Mouse (Mus musculus): ENCODE measurements around the gene Farp1.

Farp1 gene

DNA sequence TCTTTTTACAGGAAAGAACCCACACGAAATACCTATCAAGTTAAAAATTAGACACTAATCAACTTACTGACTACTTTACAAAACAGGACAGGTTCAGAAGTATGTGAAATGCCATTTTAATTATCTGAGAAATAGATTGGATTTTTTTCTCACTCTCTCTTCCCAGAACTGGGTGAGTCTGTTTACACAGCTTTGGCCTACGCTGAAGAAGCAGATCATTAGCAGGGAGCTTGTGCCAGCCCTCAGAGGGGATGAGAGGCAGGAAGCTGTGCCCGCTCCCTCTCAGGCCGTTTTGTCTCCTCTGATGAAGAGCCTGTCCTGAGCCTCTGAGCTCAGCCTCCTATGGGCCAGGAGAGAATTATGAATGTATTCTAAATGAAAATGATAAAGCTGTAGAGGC, 216.7 kb downstream of the Farp1 start:
- POLR2A ChIA-PET = interaction anchor here in 2 of 4 experiments (0.9 to 1.5 kb wide), 3 partner anchors 11 to 135 kb away, joined by 3 read pairs; no protein-coding TSS in a partner anchor
- CTCF ChIA-PET = interaction anchor here in 1 of 4 experiments (1.3 kb wide), 1 partner anchor 8 kb away, joined by 3 read pairs; no protein-coding TSS in a partner anchor

DNA sequence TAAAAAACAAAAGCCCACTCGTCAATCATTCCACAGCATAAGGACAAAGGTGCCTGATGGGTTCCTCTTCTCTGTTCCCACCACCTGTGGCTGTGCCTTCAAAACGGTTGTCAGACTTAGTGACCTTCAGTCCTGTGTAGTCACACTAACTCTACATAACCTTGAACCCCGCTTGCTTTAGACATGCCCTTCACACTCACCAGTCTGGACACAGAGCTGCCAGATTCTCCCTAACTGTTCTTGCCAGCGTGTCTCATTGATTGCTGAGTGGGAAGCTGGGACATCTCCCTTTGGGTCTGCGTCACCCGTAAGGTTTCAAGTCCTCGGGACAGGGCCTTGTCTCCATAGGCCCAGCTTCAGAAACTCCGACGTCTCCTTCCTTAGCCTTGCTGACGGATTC, 217.5 kb downstream of the Farp1 start:
- ChIA-PET POLR2A (interaction anchor here in 3 of 4 experiments (0.5 to 1.5 kb wide), 8 partner anchors 10 to 172 kb away, joined by 3 to 6 read pairs (median 3); no protein-coding TSS in a partner anchor), CTCF (interaction anchor here in 1 of 4 experiments (0.6 to 0.7 kb wide), 2 partner anchors 27 to 185 kb away, joined by 3 to 5 read pairs; no protein-coding TSS in a partner anchor)

GRCm38 (mm10) chr14:121254869-121255268, 219.9 kb downstream of the Farp1 start:
- ChIA-PET CTCF (interaction anchor here in 2 of 4 experiments (0.7 kb wide), 2 partner anchors 9 to 18 kb away, joined by 3 read pairs; no protein-coding TSS in a partner anchor), POLR2A (interaction anchor here in 3 of 4 experiments (0.6 to 1.9 kb wide), 10 partner anchors 9 to 423 kb away, joined by 3 to 7 read pairs (median 4); partner anchors contain the start of gene Farp1 (in 1 of the 3))

- CTCF ChIA-PET = no interaction called here
- POLR2A ChIA-PET = interaction anchor here in 2 of 4 experiments (0.6 to 1.6 kb wide), 6 partner anchors 10 to 424 kb away, joined by 3 to 7 read pairs (median 4); partner anchors contain the start of gene Farp1 (in 1 of the 2)
Measured at GRCm38 (mm10) chr14:121255469-121255868, 220.5 kb downstream of the Farp1 start.

DNA sequence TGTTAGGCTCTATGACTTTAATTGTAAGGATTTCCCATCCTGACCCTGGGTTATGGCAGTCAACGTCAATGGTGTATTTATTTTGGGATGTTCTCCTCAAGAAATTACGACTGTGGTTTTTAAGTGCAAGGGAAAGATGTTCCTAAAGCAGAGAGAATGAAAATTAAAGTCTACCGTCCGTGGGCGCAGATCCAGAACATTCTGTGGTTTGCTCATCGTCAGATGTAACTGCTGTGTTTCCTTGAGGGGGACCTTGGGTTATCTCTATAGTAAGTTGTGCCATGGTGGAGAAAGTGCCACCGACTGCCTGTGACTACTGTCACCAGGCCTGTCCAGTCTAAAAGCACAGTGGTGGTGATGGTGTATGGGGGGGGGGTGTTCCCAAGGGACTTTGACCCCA, 221.9 kb downstream of the Farp1 start:
- ChIA-PET POLR2A (no interaction called here), CTCF (interaction anchor here in 1 of 4 experiments (0.7 kb wide), 1 partner anchor 8 kb away, joined by 3 read pairs; no protein-coding TSS in a partner anchor)

GRCm38 (mm10) chr14:121259332-121259731, 224.3 kb downstream of the Farp1 start:
- POLR2A ChIA-PET = interaction anchor here in 2 of 4 experiments (0.6 to 1.7 kb wide), 11 partner anchors 9 to 199 kb away, joined by 3 to 4 read pairs (median 3); no protein-coding TSS in a partner anchor

DNA sequence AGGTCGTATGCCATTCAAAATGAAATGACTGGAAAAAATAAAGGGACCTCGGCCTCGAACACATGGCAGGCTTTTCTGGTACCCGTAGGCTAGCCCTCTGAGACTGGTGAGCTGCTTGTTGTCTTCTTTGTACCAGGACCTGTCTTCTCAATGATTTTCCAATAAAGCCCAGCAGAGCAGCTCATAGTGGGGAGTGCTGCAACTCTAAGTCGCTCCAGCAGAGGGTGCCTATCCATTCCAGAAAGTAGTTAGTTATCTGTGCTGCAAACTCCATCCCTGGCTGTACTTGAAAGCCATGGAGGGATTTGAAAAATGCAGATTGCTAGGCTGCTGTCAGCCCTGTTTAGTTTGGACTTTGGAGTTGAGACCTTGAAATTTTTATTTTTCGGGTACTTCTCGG, 224.8 kb downstream of the Farp1 start:
- ChIA-PET CTCF (interaction anchor here (0.5 to 2.1 kb wide), 46 partner anchors 8 to 428 kb away, joined by 3 to 18 read pairs (median 4); no protein-coding TSS in a partner anchor), POLR2A (interaction anchor here in 2 of 4 experiments (0.7 to 1.7 kb wide), 7 partner anchors 9 to 196 kb away, joined by 3 to 4 read pairs (median 3); no protein-coding TSS in a partner anchor)

More at GRCm38 (mm10) chr14:121259332-121259731, 224.3 kb downstream of the Farp1 start:
- CTCF ChIA-PET = interaction anchor here (0.5 to 2.1 kb wide), 51 partner anchors 8 to 952 kb away, joined by 3 to 18 read pairs (median 4); no protein-coding TSS in a partner anchor

DNA sequence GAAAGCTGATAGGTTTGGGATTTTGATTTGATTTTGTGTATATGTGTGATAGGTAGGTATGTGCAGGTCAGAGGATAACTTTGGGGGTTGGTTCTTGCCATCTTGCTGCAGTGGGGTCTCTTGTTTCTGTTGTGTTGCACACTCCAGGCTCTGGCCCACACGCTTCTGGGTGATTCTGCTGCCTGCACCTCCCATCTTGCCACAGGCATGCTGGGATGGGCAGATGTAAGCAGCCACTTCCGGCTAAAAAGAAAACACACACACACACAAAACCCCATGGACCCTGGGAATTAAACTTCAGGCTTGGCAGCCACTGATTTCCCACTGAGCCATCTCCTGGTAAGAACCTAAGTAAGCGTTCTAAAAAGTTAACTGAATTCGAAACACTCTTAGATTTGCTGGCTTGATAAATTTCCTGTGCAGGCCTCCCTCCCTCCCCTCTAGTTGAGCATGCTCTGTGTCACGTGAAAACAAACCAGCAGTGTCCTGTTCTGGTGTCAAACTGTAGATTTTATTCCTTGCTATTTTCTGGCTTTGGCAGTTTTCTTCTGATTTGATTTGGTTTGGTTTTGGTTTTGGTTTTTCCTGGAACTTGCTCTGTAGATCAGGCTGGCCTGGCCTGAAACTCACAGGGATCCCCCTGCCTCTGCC, 226.4 kb downstream of the Farp1 start:
- POLR2A ChIA-PET = no interaction called here
- CTCF ChIA-PET = interaction anchor here in 1 of 4 experiments (2.1 kb wide), 1 partner anchor 12 kb away, joined by 18 read pairs; no protein-coding TSS in a partner anchor

- ChIA-PET CTCF (interaction anchor here in 3 of 4 experiments (0.5 to 1.3 kb wide), 5 partner anchors 44 to 193 kb away, joined by 3 to 4 read pairs (median 3); no protein-coding TSS in a partner anchor), POLR2A (interaction anchor here in 2 of 4 experiments (0.6 to 1.0 kb wide), 6 partner anchors 10 to 339 kb away, joined by 3 to 7 read pairs (median 3); no protein-coding TSS in a partner anchor)
Measured at GRCm38 (mm10) chr14:121262606-121263005, 227.6 kb downstream of the Farp1 start.

DNA sequence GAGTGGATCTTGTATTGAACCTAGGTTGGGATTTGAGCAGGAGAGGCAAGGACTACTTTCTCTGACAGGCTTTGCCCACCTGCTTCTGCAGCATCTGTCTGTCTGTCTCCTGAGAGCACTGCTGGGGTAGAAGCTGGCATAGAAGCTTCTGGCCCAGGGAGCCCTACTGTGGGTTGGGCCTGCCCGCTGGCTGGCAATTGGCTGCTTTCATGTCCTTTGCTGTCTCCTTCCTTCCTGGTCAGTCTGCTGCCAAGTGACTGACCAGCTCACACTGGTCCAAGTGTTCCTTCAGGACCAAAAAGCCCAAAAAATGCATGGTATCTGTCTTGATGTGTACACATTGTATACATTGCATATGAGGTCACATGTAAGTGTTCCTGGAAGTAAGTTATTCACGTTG, 228.9 kb downstream of the Farp1 start:
- POLR2A ChIA-PET = interaction anchor here in 2 of 4 experiments (0.7 to 1.0 kb wide), 3 partner anchors 9 to 15 kb away, joined by 3 to 5 read pairs (median 3); no protein-coding TSS in a partner anchor
- CTCF ChIA-PET = interaction anchor here in 2 of 4 experiments (0.6 to 1.5 kb wide), 2 partner anchors 9 to 66 kb away, joined by 3 read pairs; no protein-coding TSS in a partner anchor

GRCm38 (mm10) chr14:121264453-121264852, 229.5 kb downstream of the Farp1 start:
- POLR2A ChIA-PET = interaction anchor here in 1 of 4 experiments (0.7 to 1.0 kb wide), 2 partner anchors 11 to 15 kb away, joined by 3 to 5 read pairs; no protein-coding TSS in a partner anchor

GRCm38 (mm10) chr14:121267801-121268200, 232.8 kb downstream of the Farp1 start:
- ChIA-PET POLR2A (interaction anchor here in 3 of 4 experiments (0.7 to 1.7 kb wide), 12 partner anchors 8 to 436 kb away, joined by 3 to 7 read pairs (median 3); partner anchors contain the start of gene Stk24 (in 1 of the 3)), CTCF (interaction anchor here in 2 of 4 experiments (0.7 to 1.3 kb wide), 6 partner anchors 8 to 239 kb away, joined by 3 to 7 read pairs (median 4); no protein-coding TSS in a partner anchor)

More at GRCm38 (mm10) chr14:121264453-121264852, 229.5 kb downstream of the Farp1 start:
- CTCF ChIA-PET = interaction anchor here in 2 of 4 experiments (0.6 to 1.5 kb wide), 3 partner anchors 10 to 315 kb away, joined by 3 to 4 read pairs (median 3); no protein-coding TSS in a partner anchor

DNA sequence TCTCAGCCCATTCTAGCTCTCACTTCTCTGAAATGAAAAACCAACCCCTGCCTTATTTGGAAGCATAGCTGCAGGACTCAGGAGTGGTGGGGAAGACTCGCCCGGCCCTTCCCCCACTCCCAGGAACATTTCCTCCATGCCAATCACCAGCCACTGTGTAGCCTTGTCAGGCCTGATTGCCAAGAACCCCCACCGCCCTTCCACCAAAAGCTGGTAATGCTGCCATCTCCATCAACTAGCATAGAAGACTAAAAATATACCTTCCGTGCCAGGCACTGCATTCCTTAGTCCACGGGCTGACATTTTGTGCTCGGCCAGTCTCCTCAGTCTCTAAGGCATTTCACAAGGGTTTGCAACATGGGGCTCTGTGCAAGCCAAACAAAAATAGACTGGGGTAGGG, 235.5 kb downstream of the Farp1 start:
- POLR2A ChIA-PET = interaction anchor here in 2 of 4 experiments (0.6 kb wide), 2 partner anchors 391 to 1191 kb away, joined by 3 read pairs; no protein-coding TSS in a partner anchor

GRCm38 (mm10) chr14:121274985-121275384, 240.0 kb downstream of the Farp1 start:
- ChIA-PET CTCF (interaction anchor here in 3 of 4 experiments (0.7 to 3.7 kb wide), 4 partner anchors 15 to 793 kb away, joined by 3 to 18 read pairs (median 4); no protein-coding TSS in a partner anchor), POLR2A (interaction anchor here in 3 of 4 experiments (0.8 to 1.3 kb wide), 7 partner anchors 9 to 157 kb away, joined by 3 to 5 read pairs (median 3); no protein-coding TSS in a partner anchor)

More for the DNA sequence above, 235.5 kb downstream of the Farp1 start:
- CTCF ChIA-PET = interaction anchor here in 3 of 4 experiments (0.6 to 1.7 kb wide), 4 partner anchors 10 to 439 kb away, joined by 3 to 18 read pairs (median 5); no protein-coding TSS in a partner anchor

DNA sequence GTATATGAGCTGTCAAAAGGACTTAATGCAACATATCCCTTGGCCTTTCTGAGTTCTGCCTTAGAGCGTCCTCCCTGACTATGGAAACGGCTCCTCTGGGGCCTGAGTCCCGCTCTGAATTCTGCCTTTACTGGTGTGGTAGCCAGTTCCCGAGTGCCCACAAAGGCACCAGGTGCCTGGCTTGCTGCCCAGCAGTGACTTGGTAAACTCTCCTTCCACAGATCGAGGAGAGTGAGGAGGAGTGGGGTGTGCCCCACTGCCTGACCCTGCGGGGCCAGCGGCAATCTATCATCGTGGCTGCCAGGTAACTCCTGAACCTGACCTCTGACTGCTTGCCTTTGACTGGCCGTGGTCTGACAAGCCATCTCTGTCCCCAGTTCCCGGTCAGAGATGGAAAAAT, 241.0 kb downstream of the Farp1 start:
- POLR2A ChIA-PET = interaction anchor here in 1 of 4 experiments (0.8 kb wide), 1 partner anchor 120 kb away, joined by 3 read pairs; no protein-coding TSS in a partner anchor
- CTCF ChIA-PET = interaction anchor here in 1 of 4 experiments (0.6 kb wide), 1 partner anchor 134 kb away, joined by 3 read pairs; no protein-coding TSS in a partner anchor

- POLR2A ChIA-PET = interaction anchor here in 2 of 4 experiments (1.2 to 1.5 kb wide), 3 partner anchors 17 to 168 kb away, joined by 3 to 4 read pairs (median 3); no protein-coding TSS in a partner anchor
Measured at GRCm38 (mm10) chr14:121279106-121279505, 244.1 kb downstream of the Farp1 start.

DNA sequence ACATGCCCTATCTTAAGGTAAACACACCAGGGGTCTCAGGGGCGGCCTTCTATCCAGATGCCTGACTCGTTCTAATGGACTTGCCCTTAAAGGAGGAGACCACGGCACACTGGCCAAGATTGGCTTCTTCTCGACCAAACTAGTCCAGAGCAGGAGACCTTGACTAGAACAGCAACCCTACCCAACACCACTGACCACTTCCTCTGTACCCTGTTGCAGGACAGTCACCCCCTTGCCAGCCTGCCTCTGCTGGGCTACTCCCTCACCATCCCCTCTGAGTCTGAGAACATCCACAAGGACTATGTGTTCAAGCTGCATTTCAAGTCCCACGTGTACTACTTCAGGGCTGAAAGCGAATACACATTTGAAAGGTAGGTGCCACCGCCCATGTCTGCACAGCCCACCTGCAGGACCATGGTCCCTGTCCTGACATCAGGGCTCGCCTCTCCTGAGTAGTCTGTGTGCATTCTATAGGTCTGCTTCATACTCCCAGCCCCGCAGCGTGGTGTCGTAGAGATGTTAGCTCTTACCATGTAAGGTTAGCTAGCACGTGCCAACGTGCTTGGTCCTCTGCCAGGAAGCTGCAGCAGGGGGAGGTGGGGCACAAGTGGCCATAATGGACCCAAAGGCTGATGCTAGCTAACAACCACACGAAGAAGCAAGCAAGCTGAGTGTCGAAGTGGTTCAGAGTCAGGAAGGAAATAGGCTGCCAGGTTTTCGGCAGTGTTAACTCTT, 245.8 kb downstream of the Farp1 start:
- ChIA-PET CTCF (interaction anchor here in 2 of 4 experiments (1.0 to 1.8 kb wide), 5 partner anchors 21 to 449 kb away, joined by 3 to 6 read pairs (median 3); no protein-coding TSS in a partner anchor), POLR2A (interaction anchor here in 2 of 4 experiments (1.0 to 1.5 kb wide), 5 partner anchors 11 to 167 kb away, joined by 3 to 4 read pairs (median 4); no protein-coding TSS in a partner anchor)

More at GRCm38 (mm10) chr14:121279106-121279505, 244.1 kb downstream of the Farp1 start:
- CTCF ChIA-PET = interaction anchor here in 2 of 4 experiments (0.6 to 1.8 kb wide), 5 partner anchors 67 to 243 kb away, joined by 3 to 6 read pairs (median 3); no protein-coding TSS in a partner anchor

All from embryonic stem cell, embryonic (primary cell).